Mouse (Mus musculus): Measurements from ENCODE around the gene Apba3.

DNA sequence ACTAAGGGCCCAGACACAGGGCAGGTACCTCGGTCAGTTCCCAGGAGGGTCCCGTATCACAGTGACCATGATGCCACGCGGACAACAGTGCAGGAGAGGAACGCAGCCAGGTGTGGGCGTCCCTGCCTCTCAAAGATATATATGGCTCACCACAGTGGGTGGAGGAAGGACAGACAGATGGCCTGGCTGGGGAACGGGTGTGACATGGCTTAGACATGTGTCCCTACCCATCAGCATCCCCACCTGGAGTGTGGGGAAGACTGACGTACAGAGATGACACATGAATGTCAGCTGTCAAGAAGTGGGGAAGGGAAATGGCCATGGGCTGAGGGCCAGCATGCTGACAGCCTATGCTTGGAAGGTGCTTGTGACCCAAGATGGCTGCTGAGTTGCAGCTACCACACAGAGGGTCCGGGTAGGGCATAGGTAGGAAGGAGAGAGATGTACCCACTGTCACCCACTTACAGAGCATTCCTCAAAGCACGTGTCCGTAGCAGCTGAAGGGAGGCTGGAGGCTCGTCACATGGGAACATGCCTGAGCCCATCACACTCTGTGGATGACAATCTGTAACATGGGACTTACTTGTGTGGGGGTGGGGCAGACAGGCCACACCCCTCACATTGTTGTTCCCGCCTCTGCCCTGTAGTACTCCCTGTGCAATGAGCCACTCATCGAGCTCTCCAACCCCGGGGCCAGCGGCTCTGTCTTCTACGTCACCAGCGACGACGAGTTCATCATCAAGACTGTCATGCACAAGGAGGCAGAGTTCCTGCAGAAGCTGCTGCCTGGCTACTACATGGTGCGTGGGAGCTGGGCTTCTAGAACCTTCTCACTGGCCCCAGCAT, 40.3 kb downstream of the Apba3 start:
- TF ChIP-seq CTCF (IDR thresholded peaks at IDR 0.05; ENCODE audit: borderline replicate concordance, control insufficient read depth, extremely low read depth, insufficient read depth, low read length, poor library complexity) (no peak), POLR2A (IDR thresholded peaks at IDR 0.05; ENCODE audit: control insufficient read depth, extremely low read depth, insufficient read depth, low read length, poor library complexity) (no peak)

Data from thymus, adult 2 months (tissue).